Mouse (Mus musculus): ENCODE data around the gene Ace2. TPM values are rescaled to one million over a fixed set of nuclear protein-coding genes. Genes with fewer than 3 reads are reported as not detected.

The Ace2 gene
- total RNA-seq, 2 experiments from 2014 or later, result 25.7 to 29.8 TPM

GRCm38 (mm10) chrX:164178856-164179255, 39.7 kb downstream of the Ace2 start:
- DNase-seq, result no peak

- peak; percentile 62 for DNase-seq
Measured at GRCm38 (mm10) chrX:164179746-164180145, 40.6 kb downstream of the Ace2 start.

- DNase-seq, result peak; percentile 49
Measured at GRCm38 (mm10) chrX:164183844-164184243, 44.7 kb downstream of the Ace2 start.

GRCm38 (mm10) chrX:164189880-164190279, 50.7 kb downstream of the Ace2 start:
- no peak for DNase-seq

- DNase-seq, result no peak
Measured at GRCm38 (mm10) chrX:164197679-164198078, 58.5 kb downstream of the Ace2 start.

- DNase-seq, result no peak
Measured at GRCm38 (mm10) chrX:164200547-164200946, 61.4 kb downstream of the Ace2 start.

- DNase-seq, result peak; percentile 23
Measured at GRCm38 (mm10) chrX:164221989-164222388, 82.9 kb downstream of the Ace2 start.

- no peak for DNase-seq
Measured at GRCm38 (mm10) chrX:164233380-164233779, 94.2 kb downstream of the Ace2 start.

Other genes starting within 250 kb of the Ace2 start
- gene Ap1s2, start 230.3 kb upstream of the Ace2 start, total RNA-seq (2021), result 10 to 100 TPM; 18.6 to 21.7 TPM
- gene Zrsr2, start 180.7 kb upstream of the Ace2 start, total RNA-seq (2021), result 10 to 100 TPM; 24.4 to 27.4 TPM
- gene Car5b, start 111.3 kb upstream of the Ace2 start, total RNA-seq (2021), result 1 to 10 TPM; 3.2 to 7.1 TPM
- 1 to 10 TPM; 5.4 to 9.2 TPM for gene Siah1b, start 62.8 kb upstream of the Ace2 start, total RNA-seq (2021)
- under 1 TPM in 1 of 2 experiments, not detected in 1; 0.24 TPM for gene Cltrn, start 50.5 kb upstream of the Ace2 start, total RNA-seq (2021)
- 1 to 10 TPM; 1.1 to 1.4 TPM for gene Bmx, start 118.9 kb downstream of the Ace2 start, total RNA-seq (2021)
- 1 to 10 TPM; 3.6 to 7.1 TPM for gene Pir, start 130.0 kb downstream of the Ace2 start, total RNA-seq (2021)
- gene Vegfd, start 234.0 kb downstream of the Ace2 start, total RNA-seq (2021), result 10 to 100 TPM; 22.4 to 28.7 TPM